Mouse (Mus musculus): Measurements from ENCODE around the gene Ttll5. TPM values are rescaled to one million over a fixed set of nuclear protein-coding genes. Genes with fewer than 3 reads are reported as not detected.
A peak's percentile ranks its signal among the peaks of the same experiment; 100 is the strongest.

The Ttll5 gene
- total and polyA plus RNA-seq, 2 experiments from 2014 or later, result 6.3 to 16.8 TPM

DNA sequence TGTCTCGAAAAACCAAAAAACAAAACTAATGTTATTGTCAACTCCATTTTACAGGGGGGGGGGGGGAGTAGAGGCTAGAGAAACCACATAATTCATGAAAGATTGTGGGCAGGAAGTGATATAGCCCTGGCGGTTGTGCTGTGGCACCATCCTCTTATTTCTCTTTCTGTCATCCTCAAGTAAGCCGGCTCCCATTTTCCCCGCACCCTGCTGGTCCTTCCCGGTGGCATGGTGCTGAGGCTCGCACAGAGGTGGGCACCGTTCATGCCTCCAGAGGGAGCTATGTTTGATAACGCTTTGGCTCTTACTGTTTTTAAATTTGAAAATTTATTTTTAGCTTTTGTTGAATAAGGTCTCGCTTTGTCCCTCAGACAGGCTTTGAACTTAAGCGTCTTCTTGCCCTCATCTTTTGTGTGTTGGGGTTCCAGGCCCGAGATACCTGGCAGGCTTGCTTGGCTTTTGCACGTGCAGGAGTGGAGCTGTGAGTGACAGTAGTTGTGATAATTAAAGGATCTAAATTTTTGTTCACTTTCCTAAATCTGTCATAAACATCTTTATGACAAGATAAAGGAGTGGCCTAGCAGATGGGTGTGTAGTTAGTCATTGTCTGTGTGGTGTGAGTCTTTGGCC lies 15.0 kb downstream of the Ttll5 start:
- Histone ChIP-seq H3K4me3 (ENCODE audit: low read depth, low read length) (no peak overlapping the region), H3K4me1 (ENCODE audit: control insufficient read depth, insufficient read depth) (no peaks in the 10 kb centered on the region), H3K9ac (replicated peaks; ENCODE audit: low read depth, low read length) (no peak overlapping the region), H3K9me3 (replicated peaks; ENCODE audit: control insufficient read depth, low read length) (no peaks in the 10 kb centered on the region), H3K36me3 (replicated peaks; ENCODE audit: control insufficient read depth, insufficient read depth, low read length) (peaks cover 10% of the 10 kb centered on the region), H3K27me3 (ENCODE audit: control insufficient read depth, insufficient read depth, low read length) (no peaks in the 10 kb centered on the region), H3K27ac (ENCODE audit: low read depth) (no peak overlapping the region), H3K4me2 (ENCODE audit: low read depth, low read length) (no peak overlapping the region)
- DNase-seq (ENCODE audit: low spot score) (no peak), ATAC-seq (ENCODE audit: insufficient read depth, low read depth) (no peak)
- TF ChIP-seq CTCF (IDR thresholded peaks at IDR 0.05; ENCODE audit: low read depth) (no peak), EP300 (IDR thresholded peaks at IDR 0.05; ENCODE audit: low read depth) (no peak)
- WGBS, result 83% methylated on average over 12 of the region's 12 CpGs

DNA sequence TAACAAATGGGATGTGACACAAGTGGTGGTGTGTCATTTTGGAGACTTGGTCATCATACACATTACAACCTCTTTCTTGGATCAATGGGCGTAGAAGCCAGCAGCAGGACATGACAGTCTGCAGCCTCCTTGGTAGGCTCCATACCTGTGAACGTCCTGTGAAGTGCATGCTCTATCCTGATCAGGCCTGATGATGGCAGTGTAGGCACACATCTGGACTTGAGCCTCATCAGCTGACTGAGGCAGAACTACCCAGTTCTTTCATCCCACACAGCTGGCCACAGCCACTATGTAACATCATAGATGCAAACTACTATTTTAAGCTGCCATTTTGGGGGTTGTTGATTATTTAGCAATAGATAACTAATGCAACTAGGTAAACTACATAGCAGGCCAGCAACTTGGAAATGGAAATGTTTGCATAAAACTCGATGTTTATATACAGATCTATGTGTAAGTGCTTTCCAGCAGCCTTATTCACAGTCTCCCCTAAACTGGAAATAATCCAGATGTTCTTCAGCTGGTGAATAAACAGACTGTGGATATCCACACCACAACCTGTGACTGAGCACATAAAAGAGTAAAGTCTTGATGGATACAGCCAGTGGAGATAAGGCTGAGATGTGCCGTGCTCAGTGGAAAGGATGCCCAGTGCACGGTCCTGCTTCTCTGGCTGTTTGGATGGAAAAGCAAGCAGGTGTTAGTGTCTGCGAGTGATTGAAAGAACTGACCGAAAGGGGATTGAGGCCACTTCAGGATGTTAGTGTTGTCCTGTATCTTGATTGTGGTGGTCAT lies 23.9 kb downstream of the Ttll5 start:
- Histone ChIP-seq H3K4me3 (ENCODE audit: low read depth, low read length) (no peak overlapping the region), H3K9me3 (replicated peaks; ENCODE audit: control insufficient read depth, low read length) (no peaks in the 10 kb centered on the region), H3K4me1 (ENCODE audit: control insufficient read depth, insufficient read depth) (no peaks in the 10 kb centered on the region), H3K9ac (replicated peaks; ENCODE audit: low read depth, low read length) (no peak overlapping the region), H3K27ac (ENCODE audit: low read depth) (no peak overlapping the region), H3K27me3 (ENCODE audit: control insufficient read depth, insufficient read depth, low read length) (no peaks in the 10 kb centered on the region), H3K4me2 (ENCODE audit: low read depth, low read length) (no peak overlapping the region), H3K36me3 (replicated peaks; ENCODE audit: control insufficient read depth, insufficient read depth, low read length) (peaks cover 17% of the 10 kb centered on the region)
- WGBS, result 80% methylated on average over 7 of the region's 7 CpGs
- ATAC-seq (ENCODE audit: insufficient read depth, low read depth) (peak; percentile 67), DNase-seq (ENCODE audit: low spot score) (peak; percentile 27)
- TF ChIP-seq EP300 (IDR thresholded peaks at IDR 0.05; ENCODE audit: low read depth) (no peak), CTCF (IDR thresholded peaks at IDR 0.05; ENCODE audit: low read depth) (peak; percentile 65)

DNA sequence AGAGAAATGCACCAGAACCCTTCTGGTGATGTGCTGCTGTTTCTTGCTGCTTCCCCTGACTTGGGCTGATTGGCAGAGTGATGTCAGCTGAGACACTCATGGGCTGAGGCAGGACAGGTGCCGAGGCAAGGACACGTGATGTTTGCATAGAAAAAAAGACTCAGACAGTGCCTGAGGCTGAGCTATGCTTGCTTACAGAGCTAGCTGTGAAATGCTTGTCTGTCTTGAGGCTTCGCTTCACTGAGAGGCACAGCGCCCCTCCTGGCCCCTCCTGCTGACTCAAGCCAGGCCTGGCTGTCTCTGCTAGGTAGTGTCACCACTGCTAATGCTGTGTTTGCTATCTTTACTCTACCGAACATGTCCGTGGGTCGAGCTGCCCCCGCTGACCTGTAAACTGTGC lies 26.2 kb downstream of the Ttll5 start:
- no peak for TF ChIP-seq EP300 (IDR thresholded peaks at IDR 0.05; ENCODE audit: low read depth)
- TF ChIP-seq CTCF (IDR thresholded peaks at IDR 0.05; ENCODE audit: low read depth), result no peak
- 70% methylated on average over 8 of the region's 8 CpGs for WGBS

DNA sequence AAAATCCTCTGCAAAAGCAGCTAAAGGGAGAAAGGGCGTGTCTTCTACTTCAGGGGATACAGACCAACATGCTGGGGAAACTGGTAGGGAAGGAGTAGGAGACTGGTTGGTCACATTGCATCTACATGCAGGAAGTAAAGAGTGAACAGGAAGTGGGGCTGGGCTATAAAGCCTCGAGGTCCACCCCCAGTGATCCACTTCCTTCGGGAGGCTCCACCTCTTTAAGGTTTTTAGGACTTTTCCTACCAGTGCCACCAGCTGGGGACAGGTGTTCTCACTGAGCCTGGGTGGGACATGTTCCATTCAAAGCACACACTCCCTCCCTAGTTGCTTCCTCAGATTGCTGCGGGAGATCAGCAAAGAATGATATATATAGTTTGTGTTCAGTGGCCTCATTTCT lies 29.4 kb downstream of the Ttll5 start:
- 69% methylated on average over 4 of the region's 4 CpGs for WGBS
- no peak for ATAC-seq (ENCODE audit: insufficient read depth, low read depth)
- Histone ChIP-seq H3K4me2 (ENCODE audit: low read depth, low read length) (no peak overlapping the region), H3K4me1 (ENCODE audit: control insufficient read depth, insufficient read depth) (no peaks in the 10 kb centered on the region), H3K27ac (ENCODE audit: low read depth) (no peak overlapping the region), H3K9ac (replicated peaks; ENCODE audit: low read depth, low read length) (no peak overlapping the region), H3K4me3 (ENCODE audit: low read depth, low read length) (no peak overlapping the region), H3K36me3 (replicated peaks; ENCODE audit: control insufficient read depth, insufficient read depth, low read length) (peaks cover 20% of the 10 kb centered on the region; the same call in 1 of the 2 replicates), H3K9me3 (replicated peaks; ENCODE audit: control insufficient read depth, low read length) (no peaks in the 10 kb centered on the region), H3K27me3 (ENCODE audit: control insufficient read depth, insufficient read depth, low read length) (no peaks in the 10 kb centered on the region)
- no peak for DNase-seq (ENCODE audit: low spot score)
- no peak for TF ChIP-seq CTCF (IDR thresholded peaks at IDR 0.05; ENCODE audit: low read depth)
- no peak for TF ChIP-seq EP300 (IDR thresholded peaks at IDR 0.05; ENCODE audit: low read depth)

More for the DNA sequence above, 26.2 kb downstream of the Ttll5 start:
- no peak for DNase-seq (ENCODE audit: low spot score)
- H3K36me3 ChIP-seq (replicated peaks; ENCODE audit: control insufficient read depth, insufficient read depth, low read length), result peaks cover 11% of the 10 kb centered on the region
- no peaks in the 10 kb centered on the region for H3K27me3 ChIP-seq (ENCODE audit: control insufficient read depth, insufficient read depth, low read length)
- H3K9me3 ChIP-seq (replicated peaks; ENCODE audit: control insufficient read depth, low read length), result no peaks in the 10 kb centered on the region
- no peaks in the 10 kb centered on the region for H3K4me1 ChIP-seq (ENCODE audit: control insufficient read depth, insufficient read depth)
- H3K27ac ChIP-seq (ENCODE audit: low read depth), result no peak overlapping the region
- no peak for ATAC-seq (ENCODE audit: insufficient read depth, low read depth)
- H3K9ac ChIP-seq (replicated peaks; ENCODE audit: low read depth, low read length), result no peak overlapping the region
- no peak overlapping the region for H3K4me2 ChIP-seq (ENCODE audit: low read depth, low read length)
- H3K4me3 ChIP-seq (ENCODE audit: low read depth, low read length), result no peak overlapping the region

DNA sequence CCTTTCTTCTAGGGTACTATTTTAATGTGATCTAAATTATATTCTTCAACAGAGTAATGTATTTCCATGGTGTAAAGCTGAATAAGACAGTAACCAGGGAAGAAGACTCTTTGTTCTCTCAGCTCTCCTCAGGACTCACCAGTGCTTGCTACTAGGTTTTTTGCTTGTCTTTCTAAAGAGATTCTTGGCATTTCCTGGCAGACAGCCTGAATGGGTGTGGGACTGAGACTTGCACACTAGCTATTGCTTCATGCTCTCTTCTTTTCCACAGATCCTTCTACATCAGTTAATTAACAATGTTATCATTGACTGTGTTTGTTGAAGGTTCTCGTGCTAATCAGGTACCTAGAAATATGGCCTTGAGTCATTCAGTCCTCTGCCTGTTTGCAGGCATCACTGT lies 29.8 kb downstream of the Ttll5 start:
- Histone ChIP-seq H3K4me1 (ENCODE audit: control insufficient read depth, insufficient read depth) (no peaks in the 10 kb centered on the region), H3K27me3 (ENCODE audit: control insufficient read depth, insufficient read depth, low read length) (no peaks in the 10 kb centered on the region), H3K4me2 (ENCODE audit: low read depth, low read length) (no peak overlapping the region), H3K4me3 (ENCODE audit: low read depth, low read length) (no peak overlapping the region), H3K27ac (ENCODE audit: low read depth) (no peak overlapping the region), H3K9ac (replicated peaks; ENCODE audit: low read depth, low read length) (no peak overlapping the region), H3K36me3 (replicated peaks; ENCODE audit: control insufficient read depth, insufficient read depth, low read length) (peaks cover 20% of the 10 kb centered on the region; the same call in 1 of the 2 replicates), H3K9me3 (replicated peaks; ENCODE audit: control insufficient read depth, low read length) (no peaks in the 10 kb centered on the region)
- WGBS, result 50% methylated on average over 1 of the region's 1 CpGs
- TF ChIP-seq CTCF (IDR thresholded peaks at IDR 0.05; ENCODE audit: low read depth) (no peak), EP300 (IDR thresholded peaks at IDR 0.05; ENCODE audit: low read depth) (no peak)
- DNase-seq (ENCODE audit: low spot score) (no peak), ATAC-seq (ENCODE audit: insufficient read depth, low read depth) (no peak)

Measured in heart, postnatal 0 days (tissue).